Mouse (Mus musculus): ENCODE data around the gene Sgms2.

DNA sequence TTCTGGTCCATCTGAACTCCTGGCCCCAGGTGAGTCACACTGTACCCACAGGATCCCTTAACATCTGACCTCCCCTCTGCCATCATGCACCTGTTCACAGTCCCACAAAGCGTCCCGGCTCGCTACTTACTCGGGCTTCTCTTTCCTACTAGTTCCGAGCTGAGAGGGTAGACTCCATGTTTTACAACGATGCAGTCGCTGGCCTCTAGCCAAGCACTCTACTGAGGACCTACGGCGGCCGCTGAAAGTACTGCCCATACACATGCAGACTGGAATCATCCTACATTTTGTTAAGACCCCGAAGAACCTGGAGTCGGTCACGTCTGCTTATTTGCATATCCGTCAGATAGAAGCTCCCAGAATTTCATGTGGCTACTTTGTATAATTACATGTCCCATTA lies 127.6 kb downstream of the Sgms2 start:
- no peak for TF ChIP-seq EP300 (IDR thresholded peaks at IDR 0.05)
- no peak for TF ChIP-seq CTCF (IDR thresholded peaks at IDR 0.05)

All from lung, postnatal 0 days (tissue).